Mouse (Mus musculus): ENCODE results near the gene App.

DNA sequence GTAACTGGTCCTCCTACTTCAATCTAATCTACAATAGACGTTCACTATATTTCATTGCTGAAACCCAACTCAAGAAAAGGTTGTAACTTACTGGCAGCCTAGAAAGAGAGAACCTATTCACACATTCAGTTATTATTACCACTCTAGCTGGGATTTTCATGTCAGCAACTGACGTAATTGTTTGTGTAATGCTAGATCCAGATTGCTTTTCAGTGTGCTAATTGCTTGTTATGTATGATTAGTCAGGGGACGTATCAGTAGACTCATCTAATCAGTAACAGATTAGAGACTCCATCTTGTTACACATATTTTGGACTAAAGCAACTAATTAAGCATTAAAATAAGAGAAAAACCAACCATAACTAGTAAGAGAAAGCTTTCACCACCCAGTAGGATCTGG, 30.4 kb downstream of the App start:
- no peak for TF ChIP-seq POLR2A (IDR thresholded peaks at IDR 0.05; ENCODE audit: control insufficient read depth, extremely low read depth, insufficient read depth, low read length, poor library complexity)
- TF ChIP-seq CTCF (IDR thresholded peaks at IDR 0.05; ENCODE audit: borderline replicate concordance, control insufficient read depth, extremely low read depth, insufficient read depth, low read length, poor library complexity) = no peak

Data from thymus, adult 2 months (tissue).